Mouse (Mus musculus) olfactory bulb, adult 2 months (tissue): ENCODE results near the gene Inpp5d.

Experiments
- CTCF ChIP-seq: fragments of 200-500 bp; IDR thresholded peaks from 2 replicates; pipeline ENCODE4 v1.5.1; 2012; ENCODE audit warnings: low read depth, mild to moderate bottlenecking, low read length, moderate library complexity; ENCODE audit not compliant: insufficient read depth
- POLR2A ChIP-seq: fragments of 200-500 bp; IDR thresholded peaks from 2 replicates; pipeline ENCODE4 v1.6.1; 2012; ENCODE audit warnings: mild to moderate bottlenecking, low read depth, low read length, moderate library complexity; ENCODE audit not compliant: insufficient read depth

GRCm38 (mm10) chr1:87574353-87574752 lies 45.8 kb upstream of the Inpp5d start:
- TF ChIP-seq POLR2A = no peak
- TF ChIP-seq CTCF = no peak
